Mouse (Mus musculus) lung, embryonic 15.5 days (tissue): ENCODE measurements at regions not wholly inside any gene's neighbourhood (a gene's known extent, or its start where the extent isn't known, plus 50 kb on each side); places are given as distances from the start of the nearest gene placed in this dataset.

Experiments used
- ATAC-seq: fragments of 200-750 bp; cut with Nextera tagmentation; 2 replicates; pipeline ENCODE4 v1.8.0; 2017; ENCODE audit warnings: moderate number of reproducible peaks, borderline replicate concordance; ENCODE audit not compliant: low FRiP score, low TSS enrichment; ENCODE audit errors: extremely low read depth
- H3K27ac ChIP-seq: fragments of 300-500 bp; sonication (generic); 2 replicates; pipeline ENCODE4 v1.5.1; 2015; ENCODE audit warnings: moderate library complexity, mild to moderate bottlenecking, inconsistent platforms
- H3K27me3 ChIP-seq: fragments of 300-500 bp; sonication (generic); 2 replicates; pipeline ENCODE4 v1.6.1; 2015; ENCODE audit warnings: inconsistent platforms
- H3K36me3 ChIP-seq: fragments of 300-500 bp; sonication (generic); 2 replicates; pipeline ENCODE4 v1.6.1; 2015; ENCODE audit warnings: inconsistent platforms
- H3K4me1 ChIP-seq: fragments of 300-500 bp; sonication (generic); 2 replicates; pipeline ENCODE4 v1.6.1; 2015; ENCODE audit warnings: inconsistent platforms
- H3K4me2 ChIP-seq: fragments of 300-500 bp; sonication (generic); 2 replicates; pipeline ENCODE4 v1.6.1; 2015; ENCODE audit warnings: inconsistent platforms, mild to moderate bottlenecking, moderate library complexity
- H3K4me3 ChIP-seq: fragments of 300-500 bp; sonication (generic); 2 replicates; pipeline ENCODE4 v1.5.1; 2015; ENCODE audit warnings: mild to moderate bottlenecking, inconsistent platforms
- H3K9ac ChIP-seq: fragments of 300-500 bp; sonication (generic); 2 replicates; pipeline ENCODE4 v1.6.1; 2015; ENCODE audit warnings: inconsistent platforms
- H3K9me3 ChIP-seq: fragments of 300-500 bp; sonication (generic); 2 replicates; pipeline ENCODE4 v1.6.1; 2016; ENCODE audit warnings: inconsistent platforms
- WGBS: fragments of 180-500 bp; shearing (Covaris S2); methylation state at CpG from one replicate; pipeline ENCODE4 v1.1.7; 2015; 5-methylcytosine and 5-hydroxymethylcytosine counted together

GRCm38 (mm10) chr10:125164671-125165070 lies 224.6 kb downstream of the Slc16a7 start:
- WGBS: 53% methylated on average over 3 of the region's 3 CpGs
- Histone ChIP-seq H3K27ac (no peak overlapping the region), H3K4me1 (no peaks in the 10 kb centered on the region), H3K4me3 (no peak overlapping the region), H3K4me2 (no peak overlapping the region), H3K9me3 (no peaks in the 10 kb centered on the region), H3K9ac (no peak overlapping the region), H3K36me3 (no peaks in the 10 kb centered on the region), H3K27me3 (no peaks in the 10 kb centered on the region)
- ATAC-seq: no peak

- ATAC-seq: no peak
- 33% methylated on average over 5 of the region's 5 CpGs for WGBS
Measured at GRCm38 (mm10) chr10:125161077-125161476, 228.2 kb downstream of the Slc16a7 start.

GRCm38 (mm10) chr10:125148753-125149152 lies 240.5 kb downstream of the Slc16a7 start:
- Histone ChIP-seq H3K9me3 (no peaks in the 10 kb centered on the region), H3K4me2 (no peak overlapping the region), H3K27ac (no peak overlapping the region), H3K4me3 (no peak overlapping the region), H3K4me1 (no peaks in the 10 kb centered on the region), H3K36me3 (no peaks in the 10 kb centered on the region), H3K27me3 (no peaks in the 10 kb centered on the region), H3K9ac (no peak overlapping the region)
- ATAC-seq: no peak
- 68% methylated on average over 2 of the region's 2 CpGs for WGBS

More at GRCm38 (mm10) chr10:125161077-125161476, 228.2 kb downstream of the Slc16a7 start:
- Histone ChIP-seq H3K9me3 (no peaks in the 10 kb centered on the region), H3K36me3 (no peaks in the 10 kb centered on the region), H3K27ac (no peak overlapping the region), H3K9ac (no peak overlapping the region), H3K4me1 (no peaks in the 10 kb centered on the region), H3K4me3 (no peak overlapping the region), H3K4me2 (no peak overlapping the region), H3K27me3 (no peaks in the 10 kb centered on the region)

- H3K4me2 ChIP-seq: no peak overlapping the region
- H3K9me3 ChIP-seq: no peaks in the 10 kb centered on the region
- no peak for ATAC-seq
- no peak overlapping the region for H3K9ac ChIP-seq
- no peaks in the 10 kb centered on the region for H3K4me1 ChIP-seq
- H3K36me3 ChIP-seq: no peaks in the 10 kb centered on the region
- no peak overlapping the region for H3K4me3 ChIP-seq
- H3K27me3 ChIP-seq: no peaks in the 10 kb centered on the region
- H3K27ac ChIP-seq: no peak overlapping the region
Measured at GRCm38 (mm10) chr10:125147239-125147782, 242.0 kb downstream of the Slc16a7 start.

- no peak overlapping the region for H3K4me2 ChIP-seq
- H3K27me3 ChIP-seq: no peaks in the 10 kb centered on the region
- H3K9ac ChIP-seq: no peak overlapping the region
- H3K27ac ChIP-seq: no peak overlapping the region
- no peak for ATAC-seq
- H3K36me3 ChIP-seq: no peaks in the 10 kb centered on the region
- no peaks in the 10 kb centered on the region for H3K4me1 ChIP-seq
- no peaks in the 10 kb centered on the region for H3K9me3 ChIP-seq
- 71% methylated on average over 3 of the region's 3 CpGs for WGBS
- H3K4me3 ChIP-seq: no peak overlapping the region
Measured at GRCm38 (mm10) chr10:125146365-125146764, 242.9 kb downstream of the Slc16a7 start.

- no peak for ATAC-seq
- WGBS: 71% methylated on average over 4 of the region's 4 CpGs
Measured at GRCm38 (mm10) chr10:125145809-125146208, 243.5 kb downstream of the Slc16a7 start.

GRCm38 (mm10) chr10:125121762-125122161 lies 267.5 kb downstream of the Slc16a7 start:
- Histone ChIP-seq H3K36me3 (no peaks in the 10 kb centered on the region), H3K4me2 (no peak overlapping the region), H3K4me3 (no peak overlapping the region), H3K27ac (no peak overlapping the region), H3K27me3 (no peaks in the 10 kb centered on the region), H3K4me1 (no peaks in the 10 kb centered on the region), H3K9ac (no peak overlapping the region), H3K9me3 (no peaks in the 10 kb centered on the region)
- no peak for ATAC-seq
- 86% methylated on average over 5 of the region's 5 CpGs for WGBS

More at GRCm38 (mm10) chr10:125145809-125146208, 243.5 kb downstream of the Slc16a7 start:
- Histone ChIP-seq H3K27me3 (no peaks in the 10 kb centered on the region), H3K4me2 (no peak overlapping the region), H3K4me1 (no peaks in the 10 kb centered on the region), H3K36me3 (no peaks in the 10 kb centered on the region), H3K9me3 (no peaks in the 10 kb centered on the region), H3K9ac (no peak overlapping the region), H3K4me3 (no peak overlapping the region), H3K27ac (no peak overlapping the region)

GRCm38 (mm10) chr10:125114318-125114717 lies 274.9 kb downstream of the Slc16a7 start:
- Histone ChIP-seq H3K9me3 (no peaks in the 10 kb centered on the region), H3K4me2 (no peak overlapping the region), H3K9ac (no peak overlapping the region), H3K27ac (no peak overlapping the region), H3K27me3 (no peaks in the 10 kb centered on the region), H3K4me1 (no peaks in the 10 kb centered on the region), H3K36me3 (no peaks in the 10 kb centered on the region), H3K4me3 (no peak overlapping the region)
- no peak for ATAC-seq
- 13% methylated on average over 1 of the region's 1 CpGs for WGBS

- no peak for ATAC-seq
- Histone ChIP-seq H3K9me3 (no peaks in the 10 kb centered on the region), H3K36me3 (no peaks in the 10 kb centered on the region), H3K4me1 (no peaks in the 10 kb centered on the region), H3K27ac (no peak overlapping the region), H3K4me3 (no peak overlapping the region), H3K4me2 (no peak overlapping the region), H3K9ac (no peak overlapping the region), H3K27me3 (no peaks in the 10 kb centered on the region)
- WGBS: 77% methylated on average over 1 of the region's 1 CpGs
Measured at GRCm38 (mm10) chr10:125108986-125109385, 280.3 kb downstream of the Slc16a7 start.

- Histone ChIP-seq H3K9ac (no peak overlapping the region), H3K27ac (no peak overlapping the region), H3K9me3 (no peaks in the 10 kb centered on the region), H3K4me2 (no peak overlapping the region), H3K4me1 (no peaks in the 10 kb centered on the region), H3K27me3 (no peaks in the 10 kb centered on the region), H3K36me3 (no peaks in the 10 kb centered on the region), H3K4me3 (no peak overlapping the region)
- no peak for ATAC-seq
- 91% methylated on average over 2 of the region's 2 CpGs for WGBS
Measured at GRCm38 (mm10) chr10:125084975-125085374, 304.3 kb downstream of the Slc16a7 start.

GRCm38 (mm10) chr10:125072401-125072800 lies 316.9 kb downstream of the Slc16a7 start:
- no peaks in the 10 kb centered on the region for H3K9me3 ChIP-seq
- no peaks in the 10 kb centered on the region for H3K4me1 ChIP-seq
- 72% methylated on average over 5 of the region's 5 CpGs for WGBS
- H3K36me3 ChIP-seq: no peaks in the 10 kb centered on the region
- H3K27ac ChIP-seq: no peak overlapping the region
- no peak overlapping the region for H3K4me2 ChIP-seq
- no peak overlapping the region for H3K9ac ChIP-seq
- no peak for ATAC-seq
- H3K4me3 ChIP-seq: no peak overlapping the region
- H3K27me3 ChIP-seq: no peaks in the 10 kb centered on the region

GRCm38 (mm10) chr10:125070246-125070645 lies 319.0 kb downstream of the Slc16a7 start:
- no peak for ATAC-seq
- 78% methylated on average over 4 of the region's 4 CpGs for WGBS
- Histone ChIP-seq H3K9ac (no peak overlapping the region), H3K4me3 (no peak overlapping the region), H3K36me3 (no peaks in the 10 kb centered on the region), H3K4me2 (no peak overlapping the region), H3K27me3 (no peaks in the 10 kb centered on the region), H3K9me3 (no peaks in the 10 kb centered on the region), H3K27ac (no peak overlapping the region), H3K4me1 (no peaks in the 10 kb centered on the region)

- H3K4me1 ChIP-seq: no peaks in the 10 kb centered on the region
- H3K4me3 ChIP-seq: no peak overlapping the region
- no peak overlapping the region for H3K4me2 ChIP-seq
- 54% methylated on average over 3 of the region's 3 CpGs for WGBS
- no peak overlapping the region for H3K27ac ChIP-seq
- no peaks in the 10 kb centered on the region for H3K9me3 ChIP-seq
- no peak for ATAC-seq
- no peak overlapping the region for H3K9ac ChIP-seq
- H3K27me3 ChIP-seq: no peaks in the 10 kb centered on the region
- H3K36me3 ChIP-seq: no peaks in the 10 kb centered on the region
Measured at GRCm38 (mm10) chr10:125039290-125039689, 350.0 kb downstream of the Slc16a7 start.
